Mouse (Mus musculus): ENCODE data around the gene Nfix.
A peak's percentile ranks its signal among the peaks of the same experiment; 100 is the strongest.

Nfix gene

GRCm38 (mm10) chr8:84663483-84664327 lies 136.4 kb downstream of the Nfix start:
- DNase-seq (ENCODE audit: low spot score), result peak; percentile 97

- DNase-seq (ENCODE audit: low spot score), result peak; percentile 94
Measured at GRCm38 (mm10) chr8:84662581-84663065, 137.5 kb downstream of the Nfix start, which contains the start of gene Ier2. TSS of gene Ier2 (minus strand) at chr8:84662852.

GRCm38 (mm10) chr8:84661961-84662571 lies 138.1 kb downstream of the Nfix start:
- DNase-seq (ENCODE audit: low spot score), result no peak

- DNase-seq (ENCODE audit: low spot score), result peak; percentile 77
Measured at GRCm38 (mm10) chr8:84661458-84661871, 138.7 kb downstream of the Nfix start.

- no peak for DNase-seq (ENCODE audit: low spot score)
Measured at GRCm38 (mm10) chr8:84660819-84661457, 139.2 kb downstream of the Nfix start.

GRCm38 (mm10) chr8:84659936-84660818 lies 140.0 kb downstream of the Nfix start:
- no peak for DNase-seq (ENCODE audit: low spot score)

- DNase-seq (ENCODE audit: low spot score), result no peak
Measured at GRCm38 (mm10) chr8:84658951-84659350, 141.2 kb downstream of the Nfix start.

- DNase-seq (ENCODE audit: low spot score), result no peak
Measured at GRCm38 (mm10) chr8:84657680-84658079, 142.5 kb downstream of the Nfix start.

GRCm38 (mm10) chr8:84657203-84657602 lies 142.9 kb downstream of the Nfix start:
- DNase-seq (ENCODE audit: low spot score), result no peak

- no peak for DNase-seq (ENCODE audit: low spot score)
Measured at GRCm38 (mm10) chr8:84656641-84657126, 143.5 kb downstream of the Nfix start.

GRCm38 (mm10) chr8:84656191-84656525 lies 144.0 kb downstream of the Nfix start:
- no peak for DNase-seq (ENCODE audit: low spot score)

- no peak for DNase-seq (ENCODE audit: low spot score)
Measured at GRCm38 (mm10) chr8:84655336-84656190, 144.6 kb downstream of the Nfix start.

- DNase-seq (ENCODE audit: low spot score), result no peak
Measured at GRCm38 (mm10) chr8:84654597-84654996, 145.5 kb downstream of the Nfix start.

- no peak for DNase-seq (ENCODE audit: low spot score)
Measured at GRCm38 (mm10) chr8:84653092-84653631, 147.0 kb downstream of the Nfix start.

GRCm38 (mm10) chr8:84650213-84650612 lies 149.9 kb downstream of the Nfix start:
- no peak for DNase-seq (ENCODE audit: low spot score)
